Mouse (Mus musculus): Measurements from ENCODE around the gene Usp2.
A peak's percentile ranks its signal among the peaks of the same experiment; 100 is the strongest.

Gene Usp2

GRCm38 (mm10) chr9:44075996-44076763 lies 9.4 kb downstream of the Usp2 start:
- DNase-seq (ENCODE audit: low spot score in 2 of 2): no peak

- peak in 1 of 2 experiments; percentile 80 for DNase-seq (ENCODE audit: low spot score in 2 of 2)
Measured at GRCm38 (mm10) chr9:44076764-44077120, 9.9 kb downstream of the Usp2 start.

GRCm38 (mm10) chr9:44077266-44077910 lies 10.6 kb downstream of the Usp2 start:
- no peak for DNase-seq (ENCODE audit: low spot score in 2 of 2)

DNA sequence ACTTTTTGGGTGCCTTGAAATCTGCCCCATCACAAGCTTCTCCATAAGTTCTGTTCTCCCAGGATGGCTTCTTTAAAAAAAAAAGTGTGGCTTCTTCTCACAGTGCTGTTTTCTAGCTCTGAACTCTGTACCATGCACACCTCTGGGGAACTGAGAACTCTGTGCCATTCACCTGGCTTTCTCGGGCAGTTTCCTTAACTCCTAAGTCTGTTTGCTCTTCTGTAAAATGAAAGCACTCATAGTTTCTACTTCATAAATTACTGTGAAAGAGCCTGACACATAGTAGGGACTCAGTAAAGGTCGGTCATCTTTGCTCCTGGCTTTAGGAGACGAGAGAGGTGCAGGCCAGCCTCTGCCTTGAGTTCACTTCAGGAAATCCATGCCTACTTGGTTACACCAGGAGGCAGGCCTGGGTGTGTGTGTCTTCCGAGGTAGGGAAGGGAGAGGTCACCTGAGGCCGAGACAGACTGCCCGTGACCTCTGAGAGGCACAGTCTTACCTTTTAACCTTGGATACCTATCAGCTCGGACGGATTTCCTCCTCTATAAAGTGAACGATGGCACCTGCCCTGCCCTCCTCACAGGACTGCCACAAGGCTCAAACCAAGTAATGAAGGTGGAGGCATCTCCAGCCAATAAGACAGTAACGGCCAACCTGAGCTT lies 11.4 kb downstream of the Usp2 start:
- no peak for DNase-seq (ENCODE audit: low spot score in 2 of 2)

- DNase-seq (ENCODE audit: low spot score in 2 of 2): peak in 1 of 2 experiments; percentile 88
Measured at GRCm38 (mm10) chr9:44078955-44079756, 12.3 kb downstream of the Usp2 start.

GRCm38 (mm10) chr9:44079997-44080780 lies 13.4 kb downstream of the Usp2 start:
- no peak for DNase-seq (ENCODE audit: low spot score in 2 of 2)

DNA sequence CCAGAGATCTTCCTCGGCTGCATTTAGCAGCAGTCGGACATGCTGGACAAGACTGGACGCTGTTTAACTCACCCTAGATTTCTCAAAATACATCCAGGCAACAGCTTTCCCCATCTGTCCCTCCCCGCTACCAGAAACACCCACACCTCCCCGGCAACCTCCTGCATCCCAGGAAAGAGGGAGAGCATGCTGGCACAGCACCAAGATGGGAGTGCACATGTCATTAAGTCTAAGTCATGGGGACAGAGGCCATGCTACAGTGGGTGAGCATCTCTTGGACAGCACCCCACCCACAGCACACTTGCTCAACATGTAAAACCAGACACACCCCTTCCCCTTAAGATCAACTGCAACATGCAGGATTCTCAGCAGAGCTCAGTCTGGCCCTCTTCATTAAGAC lies 14.1 kb downstream of the Usp2 start:
- no peak for DNase-seq (ENCODE audit: low spot score in 2 of 2)

- DNase-seq (ENCODE audit: low spot score in 2 of 2): no peak
Measured at GRCm38 (mm10) chr9:44081581-44081980, 14.8 kb downstream of the Usp2 start.

- DNase-seq (ENCODE audit: low spot score in 2 of 2): no peak
Measured at GRCm38 (mm10) chr9:44082266-44082665, 15.4 kb downstream of the Usp2 start.

GRCm38 (mm10) chr9:44083392-44084121 lies 16.7 kb downstream of the Usp2 start:
- no peak for DNase-seq (ENCODE audit: low spot score in 2 of 2)

DNA sequence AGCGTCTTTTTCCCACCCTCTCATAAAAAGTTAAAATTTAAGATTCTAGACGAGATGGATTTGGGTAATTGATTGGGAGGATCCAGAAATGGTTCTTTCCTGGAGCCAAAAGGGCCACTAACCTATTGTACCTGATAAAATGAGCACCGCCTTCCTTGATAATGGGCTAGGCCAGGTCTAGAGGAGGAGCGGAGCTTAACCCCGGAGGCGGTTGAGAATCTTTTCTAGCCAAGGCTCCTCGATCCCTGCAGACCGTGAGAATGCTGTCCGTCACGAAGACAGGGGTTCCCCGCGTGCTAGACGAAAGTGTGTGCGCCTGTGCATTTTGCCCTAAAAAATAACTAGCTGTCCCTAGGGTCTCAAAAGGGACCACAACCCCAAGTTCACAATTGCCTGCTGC lies 17.4 kb downstream of the Usp2 start:
- DNase-seq (ENCODE audit: low spot score in 2 of 2): no peak

DNA sequence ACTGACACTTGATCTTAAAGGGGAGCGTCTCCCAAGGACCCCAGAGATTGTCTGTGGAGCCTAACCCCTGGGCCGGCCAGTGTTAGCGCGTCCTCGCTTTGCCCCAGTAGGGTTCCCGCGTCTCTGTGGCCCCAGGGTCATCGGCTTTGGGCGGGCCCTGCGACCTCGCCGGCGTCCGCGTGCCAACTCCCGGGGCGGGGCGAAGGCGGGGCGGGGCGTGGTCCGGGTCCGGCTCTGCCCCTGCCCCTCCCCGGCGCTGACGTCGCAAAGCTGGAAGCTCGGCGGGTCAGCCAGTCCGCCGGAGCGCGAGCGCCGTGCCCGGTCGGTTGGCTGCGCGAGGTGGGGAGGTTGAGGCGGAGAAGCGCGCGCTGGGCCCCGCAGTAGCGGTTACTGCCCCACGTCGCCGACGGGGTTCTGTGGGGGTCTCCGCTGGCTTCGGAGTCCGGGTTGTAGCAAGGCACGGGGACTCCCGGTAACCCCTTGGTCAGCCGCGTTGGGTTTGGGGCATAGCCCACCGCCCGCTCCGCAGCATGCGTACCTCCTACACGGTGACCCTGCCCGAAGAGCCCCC lies 17.9 kb downstream of the Usp2 start:
- DNase-seq (ENCODE audit: low spot score in 2 of 2): peak; percentile 91 to 95

GRCm38 (mm10) chr9:44085276-44085675 lies 18.5 kb downstream of the Usp2 start:
- DNase-seq (ENCODE audit: low spot score in 2 of 2): no peak

GRCm38 (mm10) chr9:44085741-44086665 lies 19.2 kb downstream of the Usp2 start:
- no peak for DNase-seq (ENCODE audit: low spot score in 2 of 2)

GRCm38 (mm10) chr9:44086960-44087359 lies 20.1 kb downstream of the Usp2 start:
- no peak for DNase-seq (ENCODE audit: low spot score in 2 of 2)

DNA sequence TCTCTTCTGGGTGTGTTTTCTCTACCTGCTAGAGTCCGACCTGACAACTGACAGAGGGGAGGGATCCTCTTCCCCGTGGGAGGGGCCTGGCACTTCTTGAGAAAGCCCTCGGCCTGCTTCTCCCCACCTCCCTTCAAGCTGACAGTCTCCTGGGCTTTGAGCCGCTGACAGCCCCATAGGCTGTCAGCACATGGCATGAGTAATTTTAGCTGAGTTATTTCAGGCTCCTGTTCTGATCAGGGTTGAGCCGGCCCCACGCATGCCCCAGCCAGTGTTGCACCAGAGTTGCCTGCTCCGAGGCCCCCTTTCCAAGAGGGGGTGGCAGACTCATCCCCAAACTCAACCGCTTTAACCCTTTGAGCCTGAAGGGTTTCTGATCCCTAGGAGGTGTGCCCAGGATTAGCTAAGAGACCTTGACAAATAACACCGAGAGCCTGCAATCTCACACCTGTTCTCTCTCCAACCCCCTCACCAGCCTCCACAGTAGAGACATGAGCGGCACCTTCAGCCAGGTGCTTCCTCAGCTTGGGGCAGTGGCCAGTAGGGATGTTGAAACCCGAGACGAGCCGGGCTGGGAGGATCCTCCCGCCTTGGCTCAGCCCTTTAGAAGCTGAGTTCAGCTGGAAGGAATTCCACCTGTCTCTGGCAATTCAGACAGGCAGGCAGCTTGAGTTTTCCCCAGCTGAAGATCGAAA lies 21.1 kb downstream of the Usp2 start:
- no peak for DNase-seq (ENCODE audit: low spot score in 2 of 2)

DNA sequence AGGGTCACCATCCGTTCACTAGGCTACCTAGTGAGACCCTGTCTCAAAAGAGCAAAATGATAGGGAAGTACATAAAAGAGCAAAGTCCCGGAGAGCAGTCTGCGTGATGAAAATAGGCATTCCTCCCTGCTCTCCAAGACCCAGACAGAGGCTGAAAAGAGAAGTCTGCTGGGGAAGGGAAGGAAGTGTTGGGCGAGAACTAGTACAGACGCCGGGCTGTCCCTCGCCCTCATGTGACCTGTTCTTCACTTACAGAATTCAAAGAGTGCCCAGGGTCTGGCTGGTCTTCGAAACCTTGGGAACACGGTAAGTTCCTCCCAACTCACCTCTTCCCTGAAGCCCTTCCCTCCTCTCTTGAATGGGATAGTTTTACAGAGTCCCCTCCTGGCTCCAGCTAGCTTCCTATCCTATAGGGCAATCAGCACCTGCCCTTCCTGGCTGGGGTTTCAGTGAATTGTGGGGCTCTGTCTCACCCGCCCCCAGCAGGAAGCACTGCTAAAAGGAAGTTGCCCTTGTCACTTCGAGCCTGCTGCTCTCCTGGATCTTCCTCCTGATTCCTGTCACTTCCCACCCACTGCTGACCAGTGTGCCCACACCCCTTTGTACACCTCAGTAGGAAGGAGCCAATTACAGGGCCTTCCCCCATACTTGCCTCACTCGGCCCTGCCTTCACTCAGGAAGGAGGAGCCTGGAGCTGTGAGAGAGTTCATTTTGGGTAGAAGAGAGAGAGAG lies 22.2 kb downstream of the Usp2 start:
- DNase-seq (ENCODE audit: low spot score in 2 of 2): no peak

All from urinary bladder, postnatal 36 days (tissue).